Mouse (Mus musculus) mesoderm, embryonic 11.5 days (tissue): ENCODE measurements around the gene Pygm.
A peak's percentile ranks its signal among the peaks of the same experiment; 100 is the strongest.

Experiments used
- DNase-seq: peaks from one replicate; pipeline ENCODE4 v3.0.0-alpha.2; 2012; ENCODE audit warnings: low read depth, low spot score

The Pygm gene

GRCm38 (mm10) chr19:6385419-6385818, 1.2 kb downstream of the Pygm start:
- DNase-seq = no peak

GRCm38 (mm10) chr19:6385821-6386220, 1.6 kb downstream of the Pygm start:
- no peak for DNase-seq

DNA sequence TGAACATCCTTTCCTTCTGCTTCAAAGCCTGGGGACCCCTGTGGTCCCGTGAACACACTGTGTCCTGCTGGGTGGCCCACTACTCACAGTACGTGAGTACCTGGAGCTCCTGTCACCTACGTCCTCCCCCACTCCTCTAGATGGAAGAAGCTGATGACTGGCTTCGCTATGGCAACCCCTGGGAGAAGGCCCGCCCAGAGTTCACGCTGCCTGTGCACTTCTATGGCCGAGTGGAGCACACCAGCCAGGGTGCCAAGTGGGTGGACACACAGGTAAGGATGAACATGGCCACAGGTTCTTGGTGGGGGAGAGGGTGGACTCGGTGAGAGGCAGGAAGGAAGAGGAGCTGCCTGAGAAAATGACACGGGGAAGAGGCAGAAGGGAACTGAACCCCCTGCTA, 2.0 kb downstream of the Pygm start:
- no peak for DNase-seq

GRCm38 (mm10) chr19:6388006-6388405, 3.8 kb downstream of the Pygm start:
- DNase-seq = no peak

GRCm38 (mm10) chr19:6389803-6390202, 5.6 kb downstream of the Pygm start:
- peak; percentile 34 for DNase-seq

GRCm38 (mm10) chr19:6390251-6390650, 6.1 kb downstream of the Pygm start:
- no peak for DNase-seq

DNA sequence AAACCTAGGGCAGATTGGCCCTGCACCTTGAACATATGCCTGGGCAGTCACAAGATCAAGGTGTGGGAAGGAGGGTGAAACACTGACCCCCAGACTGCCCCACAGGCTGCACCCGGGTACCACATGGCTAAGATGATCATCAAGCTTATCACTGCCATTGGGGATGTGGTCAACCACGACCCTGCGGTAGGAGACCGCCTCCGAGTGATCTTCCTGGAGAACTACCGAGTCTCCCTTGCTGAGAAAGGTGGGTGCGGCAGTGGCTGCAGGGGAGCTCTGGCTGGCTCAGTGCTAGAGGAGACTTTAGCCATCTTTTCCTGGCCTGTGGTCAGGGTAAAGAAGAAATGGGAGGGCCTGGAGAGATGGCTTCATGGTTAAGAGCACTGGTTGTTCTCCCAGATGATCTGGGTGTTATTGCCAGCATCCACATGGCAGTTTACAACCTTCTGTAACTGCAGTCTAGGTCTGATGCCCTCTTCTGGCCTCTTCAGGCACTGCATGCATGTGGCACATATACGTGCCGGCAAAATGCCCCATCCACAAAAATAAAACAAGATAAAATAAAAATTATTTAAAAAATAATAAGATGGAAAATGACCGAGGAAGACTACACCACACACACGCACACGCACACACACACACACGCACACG, 8.7 kb downstream of the Pygm start:
- DNase-seq = no peak

GRCm38 (mm10) chr19:6393637-6394036, 9.4 kb downstream of the Pygm start:
- no peak for DNase-seq

DNA sequence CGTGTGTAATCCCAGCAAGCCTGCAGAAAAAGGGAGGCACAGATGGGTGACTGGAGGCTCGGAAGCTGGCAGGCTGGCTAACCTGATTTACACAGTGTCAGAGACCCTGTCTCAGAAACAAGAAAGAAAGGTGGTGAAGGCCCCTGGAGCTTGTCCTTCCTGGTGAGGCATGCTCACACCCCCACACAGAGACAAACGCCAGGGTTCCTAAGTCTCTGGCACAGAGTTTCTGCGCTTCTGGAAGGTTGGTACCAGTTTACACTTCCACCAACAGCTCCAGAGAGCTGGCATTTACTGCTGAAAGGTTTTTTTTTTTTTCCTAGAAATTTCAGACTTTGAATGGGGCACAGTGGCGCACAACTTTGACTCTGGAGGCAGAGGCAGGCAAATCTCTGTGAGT, 12.0 kb downstream of the Pygm start:
- no peak for DNase-seq

GRCm38 (mm10) chr19:6397582-6398249, 13.5 kb downstream of the Pygm start:
- no peak for DNase-seq

GRCm38 (mm10) chr19:6398447-6399284, 14.5 kb downstream of the Pygm start:
- peak; percentile 54 for DNase-seq

GRCm38 (mm10) chr19:6399285-6400095, 15.3 kb downstream of the Pygm start, which contains the start of gene Rasgrp2:
Gene Rasgrp2, plus strand, starts transcription at chr19:6399340.
- no peak for DNase-seq

DNA sequence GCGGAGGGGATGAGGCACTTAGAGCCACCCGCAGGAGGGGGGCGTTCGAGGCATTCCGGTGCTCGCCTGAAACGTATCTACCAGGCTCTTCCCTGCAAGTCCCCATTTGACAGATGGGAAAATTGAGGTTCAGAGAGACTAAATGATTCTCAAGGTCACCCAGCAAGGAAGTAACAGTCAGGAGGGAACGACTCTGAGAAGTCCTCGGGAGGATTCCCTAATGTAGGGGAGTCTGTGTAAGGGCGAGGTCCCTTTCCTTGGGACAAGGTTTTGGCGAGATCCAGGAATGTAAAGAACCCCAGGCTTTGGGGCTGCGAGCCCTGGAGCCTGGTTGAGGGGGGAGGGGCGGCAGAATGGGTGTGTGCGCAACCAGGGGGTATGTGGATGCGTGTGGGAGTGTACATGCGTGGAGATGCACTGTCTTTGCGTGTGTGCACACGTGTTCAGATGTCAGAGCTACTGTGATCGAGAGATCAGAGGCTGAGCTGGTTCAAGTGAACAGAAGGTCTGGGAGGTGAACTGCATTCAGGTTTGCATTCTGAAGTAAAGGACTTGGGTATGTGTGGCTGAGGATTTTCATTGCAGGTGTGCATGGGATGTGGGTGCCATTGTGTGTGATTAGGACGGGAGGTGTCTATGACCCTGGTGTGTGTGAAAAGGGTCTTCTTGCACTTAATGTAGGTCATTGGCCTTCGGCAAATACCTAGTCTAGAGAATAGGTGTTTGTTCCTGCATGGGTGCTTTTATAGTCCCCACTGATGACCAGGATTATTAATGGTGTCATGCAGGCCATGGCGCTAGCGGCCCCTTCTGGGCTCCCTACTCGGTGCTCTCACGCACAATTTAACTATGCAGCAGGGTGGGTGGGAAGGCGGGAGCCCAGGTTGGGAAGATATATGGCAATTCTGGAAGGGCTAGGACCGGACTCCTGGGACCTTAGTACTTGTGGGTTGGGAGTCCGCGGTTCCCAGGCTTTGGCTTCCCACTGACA, 16.2 kb downstream of the Pygm start:
- DNase-seq = no peak

DNA sequence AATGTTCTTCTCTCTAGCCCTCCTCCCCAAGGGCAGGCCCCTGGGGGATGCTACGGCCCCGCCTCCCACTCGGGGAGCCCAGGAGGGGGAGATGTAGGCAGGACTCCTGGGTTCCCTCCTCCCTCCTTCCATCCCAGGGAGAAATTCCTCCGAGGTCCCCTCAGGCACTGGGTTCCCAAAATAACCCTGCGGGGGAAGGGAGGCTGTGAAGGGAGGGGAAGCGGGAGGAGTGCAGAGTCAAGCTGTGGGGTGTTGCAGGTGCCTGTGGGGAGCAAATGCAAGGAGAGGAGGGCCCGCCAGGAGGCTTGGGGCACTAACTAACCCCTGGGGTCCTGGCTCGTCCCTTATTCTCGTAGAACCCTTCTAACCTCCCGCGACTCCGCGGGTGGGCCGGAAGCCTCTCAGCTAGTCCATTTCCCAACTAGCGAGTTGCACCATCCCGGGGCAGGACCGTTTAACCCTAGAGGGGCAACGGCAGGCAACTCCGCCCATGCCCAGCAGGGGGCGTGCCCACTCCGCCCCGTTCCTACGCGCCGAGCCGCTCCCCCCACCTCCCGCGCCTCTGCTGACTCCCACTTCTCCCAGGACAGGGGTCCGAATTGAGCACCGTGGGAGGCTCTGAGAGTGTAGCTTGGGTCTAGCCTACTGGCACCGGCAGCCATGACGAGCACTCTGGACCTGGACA, 17.1 kb downstream of the Pygm start:
- peak; percentile 71 for DNase-seq

GRCm38 (mm10) chr19:6401951-6402350, 17.8 kb downstream of the Pygm start:
- no peak for DNase-seq

- no peak for DNase-seq
These were observed 19.7 kb downstream of the Pygm start for GRCm38 (mm10) chr19:6403869-6404268.

DNA sequence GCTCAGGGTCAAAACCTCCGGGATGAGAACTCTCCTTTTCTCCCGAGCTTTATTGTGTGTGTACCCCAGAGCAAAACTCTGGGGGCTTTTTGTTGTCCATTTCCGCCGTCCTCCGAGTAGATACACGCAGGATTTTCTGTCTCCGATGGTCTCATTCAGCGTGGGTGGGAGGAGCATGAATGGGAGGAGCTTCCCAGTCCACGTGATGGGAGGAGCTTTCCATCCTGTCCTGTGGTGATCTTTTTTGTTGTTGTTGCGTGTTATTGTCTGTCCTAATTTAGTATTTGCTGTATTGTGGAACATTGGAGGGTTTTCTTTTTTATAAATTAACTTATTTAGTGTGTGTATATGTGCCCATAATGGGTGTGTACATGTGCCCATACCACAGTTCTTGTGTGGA, 21.2 kb downstream of the Pygm start:
- no peak for DNase-seq

- DNase-seq = no peak
These were observed 22.9 kb downstream of the Pygm start for GRCm38 (mm10) chr19:6407109-6407508.

DNA sequence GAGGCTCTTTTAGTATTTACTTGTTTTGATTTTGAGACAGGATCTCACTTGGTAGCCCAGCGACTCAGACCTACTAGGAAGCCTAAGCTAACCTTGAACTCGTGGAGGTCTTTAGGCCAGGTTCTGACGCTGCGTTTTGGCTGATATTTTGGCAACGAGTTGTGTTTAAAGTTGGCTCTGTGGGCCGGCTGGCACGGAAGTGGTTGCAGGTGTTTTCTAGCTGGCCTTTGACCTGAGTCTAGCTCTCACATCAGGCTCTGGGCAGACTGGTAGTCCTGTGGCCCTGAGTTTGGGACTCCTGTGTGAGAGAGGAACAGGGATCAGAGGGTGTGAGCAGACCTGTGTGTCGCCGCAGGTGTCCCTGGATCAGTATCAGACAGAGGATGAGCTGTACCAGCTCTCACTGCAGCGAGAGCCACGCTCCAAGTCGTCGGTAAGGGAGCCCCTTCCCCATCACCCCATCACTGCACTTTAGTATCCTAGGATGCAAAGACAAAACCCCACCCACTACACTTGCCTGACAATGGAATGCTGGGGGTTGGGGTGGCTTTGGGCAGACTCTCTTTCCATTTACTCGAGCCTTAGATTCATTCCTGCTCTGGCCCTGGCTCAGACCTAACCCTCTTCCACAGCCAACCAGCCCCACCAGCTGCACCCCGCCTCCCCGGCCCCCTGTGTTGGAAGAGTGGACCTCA, 23.8 kb downstream of the Pygm start:
- no peak for DNase-seq
